Mouse (Mus musculus) skeletal muscle tissue, adult 2 months (tissue): ENCODE data around the gene Cks1b.
A peak's percentile ranks its signal among the peaks of the same experiment; 100 is the strongest.

Experiments
- DNase-seq: peaks from one replicate; pipeline ENCODE4 v3.0.0-alpha.2; 2012; ENCODE audit warnings: low read depth, low spot score

Cks1b gene

DNA sequence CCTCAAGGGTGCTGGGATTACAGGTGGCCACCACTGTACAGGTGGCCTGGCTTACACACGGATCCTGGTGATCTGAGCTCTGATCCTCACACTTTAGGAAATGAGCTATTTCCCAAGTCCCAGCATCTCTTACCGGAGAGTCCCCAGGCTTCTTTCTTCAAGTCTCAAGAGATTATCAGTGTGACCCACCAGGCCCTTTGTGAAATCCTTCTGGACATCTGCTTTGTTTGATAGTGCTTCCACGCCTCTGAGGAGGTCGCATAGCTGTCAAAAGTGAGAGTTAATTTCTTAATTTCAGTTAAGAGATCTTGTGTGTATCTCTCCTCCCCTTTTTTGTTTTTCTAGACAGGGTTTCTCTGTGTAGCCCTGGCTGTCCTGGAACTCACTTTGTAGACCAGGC is 7.7 kb upstream of the Cks1b start:
- DNase-seq = no peak

DNA sequence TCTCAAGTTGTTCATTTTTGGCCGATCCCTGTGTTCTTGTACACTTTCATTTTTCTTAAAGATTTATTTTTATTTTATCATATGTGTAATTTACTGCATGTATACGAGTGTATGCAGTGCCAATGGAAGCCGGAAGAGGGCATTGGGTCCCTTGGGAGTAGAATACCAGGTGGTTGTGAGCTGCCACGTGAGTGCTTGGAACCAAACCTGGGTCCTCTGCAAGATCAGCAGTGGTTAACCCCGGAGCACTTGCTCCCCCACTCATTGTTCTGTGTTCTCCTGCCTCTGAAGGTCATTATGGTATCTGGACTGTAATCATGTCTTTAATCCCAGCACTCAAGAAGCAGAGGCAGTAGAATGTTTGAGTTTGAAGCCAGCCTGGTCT is 7.0 kb upstream of the Cks1b start:
- DNase-seq = no peak

DNA sequence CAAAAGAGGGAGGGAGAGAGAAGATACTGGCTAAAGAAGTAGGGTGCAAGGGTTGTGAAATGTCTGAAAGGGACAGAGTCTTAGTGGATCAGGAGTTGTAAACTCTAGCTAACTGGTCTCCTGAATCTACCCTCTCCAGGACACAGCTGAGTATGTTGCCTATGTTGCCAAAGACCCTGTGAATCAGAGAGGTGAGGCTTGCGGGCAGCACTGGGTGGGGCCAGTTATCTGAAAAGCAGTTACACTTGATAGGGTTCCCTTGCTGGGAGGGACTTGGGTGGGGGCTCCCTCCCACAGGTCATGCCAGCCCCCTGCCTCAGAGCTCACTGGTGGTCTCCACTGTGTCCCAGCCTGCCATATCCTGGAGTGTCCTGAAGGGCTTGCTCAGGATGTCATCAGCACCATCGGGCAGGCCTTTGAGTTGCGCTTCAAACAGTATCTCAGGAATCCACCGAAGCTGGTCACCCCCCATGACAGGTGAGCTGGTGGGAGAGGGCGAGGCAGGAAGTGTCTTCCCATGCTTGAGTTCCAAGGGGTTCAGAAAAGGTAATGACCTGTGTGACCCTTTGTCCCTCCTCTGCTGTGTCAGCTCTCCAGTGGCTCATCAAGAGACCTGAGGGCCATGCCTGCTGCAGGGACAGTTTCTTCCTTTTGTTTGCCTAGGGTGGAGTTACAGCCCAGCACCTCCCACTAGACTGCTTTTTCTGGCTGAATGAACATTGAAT is 6.4 kb upstream of the Cks1b start:
- no peak for DNase-seq

DNA sequence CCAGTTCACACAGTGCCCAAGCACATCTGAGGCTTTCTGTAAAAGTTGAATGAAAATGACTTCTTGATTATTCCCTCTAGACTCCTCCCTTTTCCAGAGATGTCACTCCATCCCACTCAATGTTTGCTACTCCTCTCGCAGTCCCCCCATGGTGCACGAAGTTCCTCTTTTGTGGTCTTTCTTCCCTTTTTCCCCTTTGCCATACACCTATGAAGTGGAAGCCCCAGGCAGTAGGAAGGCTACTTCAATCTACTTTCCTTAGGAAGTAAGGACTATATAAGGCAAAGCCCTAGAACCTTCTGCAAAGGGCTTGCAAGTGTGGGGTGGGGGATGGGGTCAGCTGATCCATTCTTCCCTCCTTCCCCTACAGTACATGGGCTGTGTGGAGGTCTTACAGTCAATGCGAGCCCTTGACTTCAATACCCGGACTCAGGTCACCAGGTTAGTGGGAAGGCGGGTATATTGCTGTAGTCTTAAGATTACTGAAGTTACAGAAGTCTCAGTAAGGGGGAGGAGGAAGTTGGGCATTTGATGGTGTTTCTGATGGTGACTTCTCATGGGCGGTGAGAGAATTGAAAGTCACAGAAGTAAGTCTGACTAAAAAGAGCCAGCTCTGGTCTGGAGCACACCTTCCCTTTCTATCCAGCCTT is 4.5 kb upstream of the Cks1b start:
- DNase-seq = no peak

DNA sequence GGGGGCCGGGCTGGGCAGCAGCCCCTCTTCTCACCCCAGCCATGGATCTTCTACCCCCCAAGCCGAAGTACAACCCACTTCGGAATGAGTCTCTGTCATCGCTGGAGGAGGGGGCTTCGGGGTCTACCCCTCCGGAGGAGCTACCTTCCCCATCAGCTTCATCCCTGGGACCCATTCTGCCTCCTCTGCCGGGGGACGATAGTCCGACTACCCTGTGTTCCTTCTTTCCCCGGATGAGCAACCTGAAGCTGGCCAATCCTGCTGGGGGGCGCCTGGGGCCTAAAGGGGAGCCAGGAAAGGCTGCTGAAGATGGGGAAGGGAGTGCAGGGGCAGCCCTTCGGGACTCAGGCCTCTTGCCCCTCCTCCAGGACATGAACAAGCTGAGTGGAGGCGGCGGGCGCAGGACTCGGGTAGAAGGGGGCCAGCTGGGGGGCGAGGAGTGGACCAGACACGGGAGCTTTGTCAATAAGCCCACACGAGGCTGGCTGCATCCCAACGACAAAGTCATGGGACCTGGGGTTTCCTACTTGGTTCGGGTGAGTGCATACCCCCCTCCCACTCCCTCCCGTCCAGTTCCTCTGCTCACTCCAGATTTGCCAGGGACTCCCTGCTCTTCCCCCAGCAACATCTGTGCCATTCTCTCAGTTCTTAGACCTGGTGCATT is 3.8 kb upstream of the Cks1b start:
- no peak for DNase-seq

DNA sequence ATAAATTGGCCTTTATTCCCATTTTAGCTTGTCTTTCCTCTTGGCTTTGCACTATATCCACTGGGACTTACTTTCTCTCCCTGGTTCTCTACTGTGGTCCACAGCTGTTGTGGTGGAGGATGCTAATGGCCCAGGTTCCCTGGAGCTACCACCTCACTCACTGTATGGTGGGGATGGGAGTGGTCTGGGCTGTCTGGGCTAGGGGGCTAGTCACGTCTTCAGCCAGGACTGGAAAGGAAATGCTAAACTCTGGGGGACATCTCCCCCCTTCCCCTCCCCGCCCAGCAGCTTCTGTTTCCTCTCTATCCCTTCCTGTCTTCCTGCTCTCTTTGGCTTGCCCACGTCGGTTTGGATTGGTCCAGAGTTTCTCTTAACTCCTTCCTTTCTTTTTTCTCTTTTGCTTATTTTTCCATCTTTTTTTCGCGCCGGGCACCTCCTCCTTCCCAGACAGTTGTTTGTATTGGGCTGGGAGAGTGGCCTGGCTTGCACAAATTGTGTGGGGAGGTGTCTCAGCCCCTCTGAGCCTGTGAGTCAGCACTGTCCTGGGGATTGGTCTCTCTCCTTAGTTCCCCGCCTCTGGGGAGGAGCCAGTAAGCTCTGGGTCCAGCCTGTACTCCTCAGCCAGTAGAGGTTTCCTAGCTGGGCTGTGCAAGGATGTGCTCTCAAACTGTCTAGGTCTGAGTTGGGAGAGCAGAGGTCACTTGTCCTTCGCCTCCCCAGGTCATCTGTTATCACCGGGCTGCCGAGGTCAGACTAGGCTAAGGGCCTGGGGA is 3.0 kb upstream of the Cks1b start:
- peak; percentile 89 for DNase-seq

DNA sequence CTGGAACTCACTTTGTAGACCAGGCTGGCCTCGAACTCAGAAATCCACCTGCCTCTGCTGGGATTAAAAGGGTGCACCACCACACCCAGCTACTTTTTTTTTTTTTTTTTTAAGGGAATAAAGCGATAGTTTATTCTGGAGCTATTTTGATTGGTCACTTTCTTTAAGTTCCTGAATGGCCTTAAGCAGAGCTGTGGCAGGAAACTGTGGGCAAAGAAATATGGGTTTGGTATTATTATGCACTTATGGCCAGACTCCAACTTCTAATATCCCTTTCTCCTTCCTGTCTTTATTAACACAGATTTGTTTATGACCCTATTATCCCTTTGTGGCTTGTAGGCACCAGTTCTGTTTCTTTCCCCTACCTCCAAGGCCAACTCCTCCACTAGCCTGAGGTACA is 2.2 kb upstream of the Cks1b start:
- DNase-seq = no peak

DNA sequence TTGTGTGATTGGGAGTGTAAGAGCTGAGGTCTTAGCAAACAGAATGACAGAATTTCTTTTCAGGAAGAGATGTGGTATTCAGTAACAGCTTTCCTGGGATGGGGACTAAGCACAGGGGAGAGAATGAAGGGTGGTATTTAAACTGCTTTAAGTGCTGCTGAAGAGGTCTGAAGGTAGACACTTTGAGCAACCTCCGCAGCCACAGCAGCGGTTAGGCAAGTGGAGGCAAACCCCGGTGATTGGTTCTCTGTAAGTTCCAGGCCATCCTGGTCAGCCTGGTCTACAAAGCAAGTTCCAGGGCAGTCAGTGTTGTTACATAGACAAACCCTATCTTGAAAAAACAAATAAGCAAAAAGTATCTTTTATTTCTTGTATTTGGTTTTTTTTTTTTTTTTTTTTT is 1.8 kb upstream of the Cks1b start:
- no peak for DNase-seq

DNA sequence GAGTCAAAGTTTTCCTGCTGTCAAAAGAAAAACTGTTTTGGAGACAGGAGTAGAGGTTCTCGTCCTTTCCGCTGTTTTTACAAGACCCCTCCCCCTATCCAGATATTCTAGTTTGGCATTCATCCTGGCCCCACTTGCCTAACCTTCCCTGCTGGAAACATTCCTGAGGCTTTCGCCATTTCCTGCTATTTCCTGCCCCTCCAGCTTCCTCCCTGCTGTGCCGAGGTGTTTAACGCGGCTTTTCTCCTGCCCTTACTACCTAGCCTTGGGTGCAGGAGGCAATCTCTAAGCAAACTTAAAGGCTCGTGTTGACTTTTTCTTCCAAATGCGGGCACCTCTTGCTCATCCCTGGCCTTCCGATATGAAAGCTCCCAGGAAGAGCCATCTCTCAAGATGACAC is 1.4 kb upstream of the Cks1b start:
- no peak for DNase-seq

DNA sequence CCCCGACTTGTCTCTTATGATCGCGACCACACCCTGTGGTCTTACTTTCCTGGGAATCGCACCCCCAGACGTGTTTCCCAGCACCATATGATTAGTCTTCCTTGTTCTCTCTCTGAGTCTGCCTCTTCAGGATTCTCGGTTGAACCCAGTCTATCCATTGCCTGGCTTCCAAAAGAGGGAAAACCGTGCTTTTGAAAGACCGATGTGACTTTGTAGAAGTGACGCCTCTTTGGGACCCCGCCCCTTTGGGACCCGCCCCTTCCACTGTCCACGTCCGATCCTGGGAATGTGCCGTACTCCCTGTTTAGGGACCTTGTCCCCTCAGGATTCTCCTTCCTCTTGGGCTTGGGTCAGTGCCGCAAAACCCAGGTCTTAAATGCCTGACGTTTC is 673 bp upstream of the Cks1b start:
- DNase-seq = peak; percentile 64

DNA sequence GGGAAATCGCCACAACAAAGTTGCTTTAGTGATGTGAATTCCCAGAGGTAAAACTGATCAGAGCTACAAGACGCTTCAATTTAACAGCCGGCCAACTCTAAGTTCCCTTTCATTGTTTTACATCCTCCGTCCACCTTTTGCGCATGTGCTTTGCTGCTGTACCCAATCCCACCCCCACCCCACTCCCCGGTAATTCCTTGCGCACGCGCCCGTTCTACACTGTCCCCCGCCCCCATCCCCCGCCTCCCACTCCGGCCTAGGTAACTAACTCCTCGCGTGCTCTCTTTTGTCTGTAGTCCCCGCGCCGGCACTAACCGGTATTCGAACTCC is 378 bp downstream of the Cks1b start:
- no peak for DNase-seq

DNA sequence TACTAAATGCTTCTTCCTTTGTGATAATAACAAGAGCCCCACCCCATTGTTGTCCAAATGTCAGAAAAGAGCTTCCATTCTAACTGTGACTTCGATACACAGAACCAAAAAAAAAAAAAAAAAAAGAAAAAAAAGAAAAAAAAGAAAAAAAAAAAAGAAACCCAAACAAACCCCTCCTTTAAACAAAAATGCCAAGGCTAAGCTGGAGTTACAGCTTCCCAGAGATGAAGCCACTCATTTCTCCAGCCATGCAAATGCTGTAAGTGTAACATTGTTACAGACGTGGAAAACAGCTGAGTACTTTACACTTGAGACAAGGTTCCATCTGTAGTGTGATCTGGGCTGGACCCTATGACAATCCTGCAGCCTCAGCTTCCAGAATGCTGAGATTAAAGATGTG is 1.1 kb downstream of the Cks1b start:
- DNase-seq = no peak

DNA sequence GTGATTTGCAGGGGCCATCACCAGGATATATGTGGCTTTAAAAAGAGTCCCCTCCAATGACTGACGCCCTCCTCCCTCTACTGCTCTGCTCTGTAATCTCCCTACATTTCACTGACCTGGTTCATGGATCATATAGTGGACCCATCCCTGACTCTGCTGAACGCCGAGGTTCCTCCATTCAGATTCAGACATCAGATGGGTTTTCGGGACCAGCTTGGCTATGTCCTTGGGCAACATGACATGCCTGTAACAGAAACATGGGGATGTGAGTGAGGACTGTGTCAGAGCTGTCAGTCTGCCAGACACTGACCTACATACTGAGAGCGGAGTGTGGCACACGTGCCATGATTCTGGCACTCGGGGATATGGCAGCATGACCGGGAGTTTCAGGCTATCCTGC is 2.0 kb downstream of the Cks1b start:
- DNase-seq = no peak

DNA sequence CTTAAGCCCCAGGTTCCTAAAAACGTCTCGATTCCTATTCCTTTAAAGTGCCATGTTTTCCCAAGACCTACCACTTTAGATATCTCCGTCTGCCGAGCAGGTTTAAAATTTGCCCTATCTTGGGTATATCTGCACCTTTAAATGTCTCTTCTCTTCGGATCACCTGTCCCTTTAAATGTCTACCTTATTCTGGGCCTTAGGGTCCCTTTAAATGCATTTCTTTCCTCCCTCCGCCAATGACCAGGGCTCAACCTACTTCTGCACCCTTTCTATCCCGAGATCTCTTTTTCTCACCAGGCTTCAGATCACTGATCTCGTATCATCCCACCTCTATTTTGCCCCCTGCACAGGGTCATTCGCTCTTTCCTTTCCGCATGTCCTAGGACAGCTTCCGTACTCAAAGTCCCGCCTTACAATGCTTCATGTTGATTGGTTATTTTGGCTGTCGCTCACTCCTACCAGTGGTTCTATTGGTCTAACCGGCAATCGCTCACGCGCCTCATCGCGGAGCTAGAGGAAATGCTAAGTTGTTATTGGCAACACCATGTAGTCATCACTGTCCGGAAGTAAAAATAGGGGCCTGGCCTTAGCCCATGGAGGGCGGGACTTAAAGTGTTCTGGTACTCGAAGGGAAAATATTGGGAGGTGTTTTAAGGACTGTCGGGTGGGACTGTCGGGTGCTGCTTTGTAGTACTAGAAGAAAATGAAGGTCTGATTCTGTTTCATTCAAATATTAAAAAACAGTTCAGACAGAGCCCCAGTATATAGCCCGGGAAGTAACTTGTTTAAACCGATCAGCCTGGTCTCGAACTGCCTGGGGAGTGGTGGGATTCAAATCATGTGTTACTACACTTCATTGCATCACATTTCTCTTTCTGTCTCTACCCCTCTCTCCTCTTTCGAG is 6.4 kb downstream of the Cks1b start, which contains the start of gene Flad1:
Flad1 (minus strand) TSS at position 381 of the 904 bp plus-strand sequence.
- peak; percentile 100 for DNase-seq

DNA sequence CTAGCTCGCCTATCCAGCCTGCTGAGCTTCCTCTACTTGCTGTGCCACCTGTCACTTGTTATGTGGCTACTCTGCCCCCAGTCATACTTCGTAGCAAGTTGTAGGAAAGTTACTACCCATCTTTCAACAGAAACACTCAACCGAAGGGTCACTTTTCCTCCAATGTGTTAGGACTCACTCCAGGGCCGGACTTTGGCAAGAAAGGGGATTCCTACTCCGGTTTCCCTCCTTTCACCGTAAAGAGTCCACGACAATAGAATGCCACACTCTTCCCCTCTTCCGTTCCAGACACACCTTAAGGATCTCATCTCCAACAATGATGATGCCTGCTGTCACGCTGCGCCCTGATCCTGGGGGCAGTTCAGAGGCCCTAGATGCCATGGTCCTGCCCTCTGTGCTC is 7.3 kb downstream of the Cks1b start:
- DNase-seq = no peak

DNA sequence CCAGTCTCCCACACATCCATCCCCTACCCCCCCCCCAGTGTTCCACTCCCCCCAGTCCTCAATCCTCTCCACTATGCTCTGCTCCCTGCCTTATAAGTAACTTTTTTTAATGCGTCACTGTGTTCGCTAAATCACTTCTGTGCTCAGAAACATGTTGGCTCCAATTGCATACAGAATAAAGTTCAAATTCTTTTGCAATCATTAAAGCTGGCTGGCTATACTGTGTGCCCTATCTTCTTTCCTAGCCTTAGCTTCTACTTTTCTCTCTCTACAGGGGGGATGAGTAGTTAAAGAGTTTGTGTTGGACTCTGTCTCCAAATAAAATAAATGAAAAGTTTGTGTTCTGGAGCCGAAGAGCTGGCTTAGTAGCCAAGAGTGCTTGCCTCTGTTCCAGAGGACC is 8.5 kb downstream of the Cks1b start:
- no peak for DNase-seq

DNA sequence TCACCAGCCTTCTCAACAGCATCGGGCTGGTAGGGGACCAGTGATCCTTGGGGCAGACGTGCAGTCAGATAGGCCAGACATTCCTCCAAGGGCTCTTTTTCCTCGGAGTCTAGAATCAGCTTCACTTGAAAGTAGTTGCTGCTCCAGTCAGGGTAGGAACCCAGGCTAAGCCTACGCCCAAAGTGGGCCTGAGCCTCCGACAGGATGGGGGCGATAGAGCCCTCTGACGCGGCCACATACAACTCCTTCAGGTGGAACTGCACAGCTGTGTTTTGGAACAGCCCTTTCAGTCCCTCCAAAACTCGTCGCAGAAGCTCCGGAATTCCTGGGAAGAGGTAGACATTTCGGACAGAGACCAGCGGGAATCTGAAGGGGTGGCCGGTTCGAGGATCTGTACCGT is 9.7 kb downstream of the Cks1b start:
- DNase-seq = no peak

DNA sequence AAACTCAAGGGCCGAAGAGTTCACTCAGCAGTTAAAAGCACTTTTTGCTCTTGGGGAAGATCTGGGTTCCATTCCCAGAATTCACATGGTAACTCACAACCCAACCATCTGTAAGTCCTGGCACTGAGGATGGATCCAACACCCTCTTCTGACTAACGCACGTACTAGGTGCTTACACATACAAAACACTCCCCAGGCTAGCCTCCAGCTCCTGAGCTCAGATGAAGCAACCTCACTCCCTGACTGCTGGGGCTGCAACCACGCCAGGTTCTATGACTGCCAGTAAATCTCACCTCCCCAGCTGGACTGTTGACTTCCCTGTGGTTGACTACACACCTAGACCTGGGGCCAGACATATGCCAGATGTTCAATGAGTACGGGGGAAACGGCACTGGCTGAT is 11.3 kb downstream of the Cks1b start:
- no peak for DNase-seq

DNA sequence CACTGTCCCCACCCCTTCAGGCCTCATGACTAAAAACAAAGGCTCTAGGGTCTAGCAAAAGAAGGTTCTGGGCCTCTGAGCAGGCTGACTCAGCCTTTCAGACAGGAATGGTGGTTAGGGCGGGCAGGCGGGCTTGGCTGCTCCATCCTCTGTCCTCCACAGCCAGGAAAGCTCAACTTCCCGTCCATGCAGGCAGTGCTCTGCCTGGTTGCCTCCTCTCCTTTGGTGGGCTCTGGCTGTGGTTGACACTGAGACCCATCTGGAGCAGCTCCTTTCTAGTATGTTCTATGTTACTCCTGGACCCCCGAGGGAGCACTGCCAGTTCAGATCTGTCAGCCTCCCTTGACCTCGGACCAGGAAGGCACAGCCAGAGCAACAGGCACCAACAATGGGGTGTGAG is 15.5 kb downstream of the Cks1b start, which contains the start of gene Lenep:
Lenep (minus strand) TSS at position 101 of the 400 bp plus-strand sequence.
- DNase-seq = no peak

DNA sequence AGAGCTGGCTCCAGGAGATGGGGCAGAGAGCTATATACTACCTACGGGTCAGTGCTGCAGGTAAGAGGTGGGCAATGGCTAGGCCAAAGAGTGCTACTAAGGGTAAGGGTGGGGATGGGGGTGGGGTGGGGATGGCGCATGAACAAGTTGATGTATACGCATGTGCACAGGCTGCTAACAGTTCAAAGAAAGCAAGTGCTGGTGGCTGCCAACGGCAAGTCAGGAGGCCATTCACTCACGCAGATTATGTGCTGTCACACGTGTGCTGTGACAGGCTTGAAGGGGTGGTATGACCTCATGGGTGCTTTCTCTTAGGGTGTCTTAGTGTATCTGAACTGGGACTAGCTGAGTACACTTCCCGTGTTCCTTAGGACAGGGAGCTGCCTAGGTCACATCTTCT is 16.9 kb downstream of the Cks1b start:
- DNase-seq = no peak

DNA sequence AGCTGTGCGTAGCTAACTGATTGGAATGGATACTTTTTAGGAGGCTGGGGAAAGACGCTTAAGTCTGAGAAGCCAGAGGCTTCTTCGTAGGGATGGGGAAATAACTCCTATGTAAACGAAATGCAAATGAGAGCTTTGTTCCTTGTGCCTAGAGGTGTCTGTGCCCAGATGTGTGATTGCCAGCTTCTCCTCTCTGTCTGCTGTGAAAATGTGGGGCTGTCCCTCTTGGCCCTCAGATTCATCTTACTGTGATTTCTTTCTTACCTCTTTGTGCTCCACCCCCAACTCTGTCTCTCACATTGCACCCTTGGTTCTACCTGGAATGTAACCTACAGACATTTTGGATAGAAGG is 21.6 kb downstream of the Cks1b start:
- DNase-seq = no peak
